Comparison of ENCODE assay signal across 17 mouse cellular contexts in the genomic region with DNA sequence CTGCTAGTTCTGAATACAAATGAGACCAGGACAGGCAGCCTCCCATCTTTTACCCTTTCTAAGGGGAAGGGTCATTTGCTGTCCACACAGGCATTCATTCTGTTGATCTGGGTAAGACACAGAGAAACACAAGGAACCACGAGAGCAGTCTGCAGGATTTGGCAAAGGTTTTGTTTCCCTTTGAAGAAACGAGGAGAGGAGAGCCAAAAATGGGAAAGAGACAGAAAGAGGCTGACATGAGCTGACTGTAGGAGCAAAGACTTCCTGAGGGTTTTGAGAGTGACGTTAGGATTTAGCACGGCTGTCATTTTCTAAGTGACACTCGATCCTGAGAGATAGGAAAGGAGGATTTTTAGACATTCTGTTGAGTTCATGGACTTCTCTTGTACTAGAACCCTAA. TPM values are rescaled to one million over a fixed set of nuclear protein-coding genes. Genes with fewer than 3 reads are reported as not detected.
A peak's percentile ranks its signal among the peaks of the same experiment; 100 is the strongest.
DNase-seq lines count a peak whose midpoint lies in the region; ATAC-seq and TF ChIP-seq lines count a peak whose summit lies in the region.
"Had no signal": no experiment of that assay in that cellular context is flagged by ENCODE, and none has a peak within 500 bp of the region (broad histone marks: within the 10 kb centered on the region; RNA-seq: fewer than 3 reads in every experiment).

No protein-coding gene starts in this region.

- no peak overlapping the region for H3K27ac ChIP-seq in hindbrain, postnatal 0 days
- no peak overlapping the region for H3K27ac ChIP-seq in hindbrain, embryonic 13.5 days
- 0 out of 2 replicates have a peak overlapping the region, but pooled peaks have one; percentile 43 for H3K27ac ChIP-seq in lung, postnatal 0 days (ENCODE audit: low read length)
- H3K27ac ChIP-seq: embryonic facial prominence, embryonic 13.5 days; forebrain, embryonic 12.5 days had no signal

- no peaks in the 10 kb centered on the region for H3K4me1 ChIP-seq in hindbrain, postnatal 0 days (ENCODE audit: insufficient read depth, low read length)
- peaks cover 11% of the 10 kb centered on the region for H3K4me1 ChIP-seq in hindbrain, embryonic 13.5 days (replicated peaks)
- 0 out of 2 replicates have a peak, but pooled peaks cover 5% of the 10 kb centered on the region for H3K4me1 ChIP-seq in lung, postnatal 0 days (ENCODE audit: insufficient read depth, low read depth, low read length)

- no peak for TF ChIP-seq EP300 in lung, postnatal 0 days (IDR thresholded peaks at IDR 0.05)

- no peak overlapping the region for H3K4me3 ChIP-seq in hindbrain, postnatal 0 days (ENCODE audit: low read length)
- no peak overlapping the region for H3K4me3 ChIP-seq in hindbrain, embryonic 13.5 days
- H3K4me3 ChIP-seq in lung, postnatal 0 days (ENCODE audit: low read depth, low read length), result no peak overlapping the region
- H3K4me3 ChIP-seq: embryonic facial prominence, embryonic 13.5 days; forebrain, embryonic 12.5 days; heart, embryonic 12.5 days had no signal

- DNase-seq in hindbrain, postnatal 0 days (ENCODE audit: low spot score), result peak; percentile 30
- peak; percentile 61 for DNase-seq in lung, postnatal 0 days (ENCODE audit: low spot score)
- DNase-seq in lung, adult 18-20 months, result no peak
- DNase-seq in brain, adult 2 months (ENCODE audit: low read depth, low spot score), result peak; percentile 24
- peak; percentile 24 for DNase-seq in lung, postnatal 36 days
- no peak for DNase-seq in left cerebral cortex, adult 11 months (ENCODE audit: low spot score)
- DNase-seq: adrenal gland, postnatal 10 days; cerebellum, postnatal 25 days; gastrocnemius, postnatal 14 days; heart, postnatal 36 days had no signal

- no peak overlapping the region for H3K4me2 ChIP-seq in hindbrain, postnatal 0 days (ENCODE audit: low read depth, low read length)
- no peak overlapping the region for H3K4me2 ChIP-seq in hindbrain, embryonic 13.5 days
- H3K4me2 ChIP-seq in lung, postnatal 0 days (replicated peaks; ENCODE audit: low read depth, low read length), result no peak overlapping the region
- H3K4me2 ChIP-seq: embryonic facial prominence, embryonic 13.5 days; forebrain, embryonic 12.5 days; heart, embryonic 12.5 days had no signal

- TF ChIP-seq CTCF in hindbrain, postnatal 0 days (IDR thresholded peaks at IDR 0.05; ENCODE audit: low read depth), result no peak
- no peak for TF ChIP-seq CTCF in lung, postnatal 0 days (IDR thresholded peaks at IDR 0.05)

- no peaks in the 10 kb centered on the region for H3K27me3 ChIP-seq in hindbrain, postnatal 0 days (ENCODE audit: insufficient read depth, low read length)
- H3K27me3 ChIP-seq in hindbrain, embryonic 13.5 days, result no peaks in the 10 kb centered on the region
- no peaks in the 10 kb centered on the region for H3K27me3 ChIP-seq in lung, postnatal 0 days (replicated peaks; ENCODE audit: insufficient read depth, low read length)
- H3K27me3 ChIP-seq: heart, embryonic 12.5 days had no signal

- no peaks in the 10 kb centered on the region for H3K36me3 ChIP-seq in hindbrain, postnatal 0 days (ENCODE audit: insufficient read depth, low read length)
- no peaks in the 10 kb centered on the region for H3K36me3 ChIP-seq in hindbrain, embryonic 13.5 days
- no peaks in the 10 kb centered on the region for H3K36me3 ChIP-seq in lung, postnatal 0 days (ENCODE audit: insufficient read depth, low read length)
- H3K36me3 ChIP-seq: embryonic facial prominence, embryonic 13.5 days; forebrain, embryonic 12.5 days; G1E; heart, embryonic 12.5 days had no signal

- H3K9me3 ChIP-seq in hindbrain, postnatal 0 days (ENCODE audit: low read length), result no peaks in the 10 kb centered on the region
- H3K9me3 ChIP-seq in hindbrain, embryonic 13.5 days, result no peaks in the 10 kb centered on the region
- H3K9me3 ChIP-seq in lung, postnatal 0 days (ENCODE audit: low read length), result no peaks in the 10 kb centered on the region
- H3K9me3 ChIP-seq: embryonic facial prominence, embryonic 13.5 days; forebrain, embryonic 12.5 days; heart, embryonic 12.5 days had no signal

- ATAC-seq in hindbrain, postnatal 0 days, result no peak
- no peak for ATAC-seq in hindbrain, embryonic 13.5 days (ENCODE audit: low FRiP score)
- ATAC-seq in lung, postnatal 0 days, result no peak
- ATAC-seq: forebrain, embryonic 16.5 days; hindbrain, embryonic 16.5 days had no signal

- 23% methylated on average over 5 of the region's 5 CpGs for WGBS in hindbrain, postnatal 0 days
- WGBS in hindbrain, embryonic 13.5 days, result 54% methylated on average over 5 of the region's 5 CpGs
- WGBS in lung, postnatal 0 days, result 36% methylated on average over 5 of the region's 5 CpGs

- H3K9ac ChIP-seq in hindbrain, postnatal 0 days (replicated peaks; ENCODE audit: low read length), result no peak overlapping the region
- no peak overlapping the region for H3K9ac ChIP-seq in hindbrain, embryonic 13.5 days
- no peak overlapping the region for H3K9ac ChIP-seq in lung, postnatal 0 days (replicated peaks; ENCODE audit: low read depth)
- H3K9ac ChIP-seq: embryonic facial prominence, embryonic 13.5 days; forebrain, embryonic 12.5 days; heart, embryonic 12.5 days had no signal

RNA-seq across cellular contexts. Expression of gene Slc35g2, which starts 3.1 kb away (rescaled TPM):
- total RNA-seq in hindbrain, postnatal 0 days (2014; rRNA removed), result 23.9 and 28.1 TPM in 2 replicates
- 24.7 and 25.3 TPM in 2 replicates for polyA plus RNA-seq in hindbrain, postnatal 0 days (2015; fragmentation: Nextera tagmentation; extraction: Ambion mirVana)
- polyA plus RNA-seq in hindbrain, embryonic 13.5 days (2015; fragmentation: Nextera tagmentation; extraction: Ambion mirVana), result 15.4 and 16.6 TPM in 2 replicates
- polyA plus RNA-seq in lung, postnatal 0 days (2015; fragmentation: Nextera tagmentation; extraction: Ambion mirVana), result 16.1 and 16.7 TPM in 2 replicates
- polyA plus RNA-seq: G1E had no signal

RNA-seq across cellular contexts. Expression of gene Stag1, which starts 23.7 kb away (rescaled TPM):
- total RNA-seq in hindbrain, postnatal 0 days (2014; rRNA removed), result 26.1 and 34.1 TPM in 2 replicates
- polyA plus RNA-seq in hindbrain, postnatal 0 days (2015; fragmentation: Nextera tagmentation; extraction: Ambion mirVana), result 33.9 and 38.2 TPM in 2 replicates
- 42.8 and 44.7 TPM in 2 replicates for polyA plus RNA-seq in hindbrain, embryonic 13.5 days (2015; fragmentation: Nextera tagmentation; extraction: Ambion mirVana)
- polyA plus RNA-seq in lung, postnatal 0 days (2015; fragmentation: Nextera tagmentation; extraction: Ambion mirVana), result 38.1 and 40.1 TPM in 2 replicates

RNA-seq across cellular contexts. Expression of gene Nck1, which starts 28.0 kb away (rescaled TPM):
- 8.7 and 10.6 TPM in 2 replicates for total RNA-seq in hindbrain, postnatal 0 days (2014; rRNA removed)
- polyA plus RNA-seq in hindbrain, postnatal 0 days (2015; fragmentation: Nextera tagmentation; extraction: Ambion mirVana), result 38.3 and 42.5 TPM in 2 replicates
- polyA plus RNA-seq in hindbrain, embryonic 13.5 days (2015; fragmentation: Nextera tagmentation; extraction: Ambion mirVana), result 64.3 and 66.5 TPM in 2 replicates
- 77.9 and 87.8 TPM in 2 replicates for polyA plus RNA-seq in lung, postnatal 0 days (2015; fragmentation: Nextera tagmentation; extraction: Ambion mirVana)

Comparison
In these comparisons a context has a peak if more than half of its experiments do, and no peak if none do; other contexts are left out.
1. DNase-seq: peak in hindbrain, postnatal 0 days (single experiment), lung, postnatal 0 days (single experiment), brain, adult 2 months (single experiment) and lung, postnatal 36 days (single experiment); none in lung, adult 18-20 months (0 of 2) and left cerebral cortex, adult 11 months (single experiment).